Mouse (Mus musculus): ENCODE results near the gene Scp2. TPM values are rescaled to one million over a fixed set of nuclear protein-coding genes. Genes with fewer than 3 reads are reported as not detected.
A peak's percentile ranks its signal among the peaks of the same experiment; 100 is the strongest.

Scp2 gene
- polyA plus RNA-seq, 2 experiments, result 112 to 199 TPM

DNA sequence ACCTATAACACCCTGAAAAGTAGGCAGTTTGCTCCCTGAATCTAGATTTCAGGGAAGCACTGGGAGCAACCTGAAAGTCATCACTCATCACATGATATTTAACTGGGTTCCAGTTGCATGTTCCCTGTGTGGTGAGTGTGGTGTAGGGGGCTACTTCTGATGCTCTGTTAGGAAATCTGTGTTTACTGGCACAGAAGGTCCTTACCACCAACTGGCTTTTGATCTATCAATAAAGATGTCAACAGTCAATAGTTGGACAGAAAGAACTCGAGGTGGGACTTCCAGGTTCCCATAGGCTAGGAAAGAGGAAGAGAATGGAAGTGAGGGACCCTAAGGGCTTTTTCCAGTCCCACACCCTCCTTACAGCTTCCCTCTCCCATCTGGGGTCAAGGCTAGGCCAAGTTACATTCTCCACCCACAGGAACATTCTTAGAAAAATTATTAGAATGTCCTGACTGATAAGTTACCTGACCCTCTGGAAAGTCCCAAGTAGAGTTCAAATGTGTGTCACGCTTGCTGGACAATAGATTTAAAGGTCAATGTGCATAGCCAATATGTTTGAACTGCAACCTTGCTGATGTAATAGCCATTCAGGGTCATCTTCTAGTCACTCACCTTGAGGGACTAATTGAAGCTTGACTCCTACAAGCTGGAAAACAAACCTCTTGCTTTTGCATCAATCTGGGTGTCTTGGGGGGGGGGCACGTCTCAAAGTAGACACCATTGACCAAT is 67.4 kb downstream of the Scp2 start:
- H3K27ac ChIP-seq (replicated peaks; ENCODE audit: low read depth, low read length), result 0 out of 2 replicates have a peak overlapping the region, but pooled peaks have one; percentile 33
- no peaks in the 10 kb centered on the region for H3K36me3 ChIP-seq (ENCODE audit: control insufficient read depth, insufficient read depth, low read length)
- DNase-seq (ENCODE audit: low spot score) (no peak), ATAC-seq (ENCODE audit: low FRiP score, low read depth) (no peak)
- H3K4me3 ChIP-seq (replicated peaks; ENCODE audit: low read length), result no peak overlapping the region
- no peaks in the 10 kb centered on the region for H3K27me3 ChIP-seq (ENCODE audit: control insufficient read depth, insufficient read depth, low read length)
- TF ChIP-seq POLR2A (IDR thresholded peaks at IDR 0.05; ENCODE audit: borderline replicate concordance, extremely low read depth, insufficient read depth, insufficient read length), result no peak
- no peak overlapping the region for H3K4me2 ChIP-seq (replicated peaks; ENCODE audit: low read depth, low read length, severe bottlenecking)
- H3K9ac ChIP-seq (ENCODE audit: low read depth, low read length, severe bottlenecking), result no peak overlapping the region
- no peaks in the 10 kb centered on the region for H3K9me3 ChIP-seq (ENCODE audit: control insufficient read depth, low read length)
- no peaks in the 10 kb centered on the region for H3K4me1 ChIP-seq (ENCODE audit: control insufficient read depth, insufficient read depth, low read length)
- WGBS, result 69% methylated on average over 3 of the region's 3 CpGs

DNA sequence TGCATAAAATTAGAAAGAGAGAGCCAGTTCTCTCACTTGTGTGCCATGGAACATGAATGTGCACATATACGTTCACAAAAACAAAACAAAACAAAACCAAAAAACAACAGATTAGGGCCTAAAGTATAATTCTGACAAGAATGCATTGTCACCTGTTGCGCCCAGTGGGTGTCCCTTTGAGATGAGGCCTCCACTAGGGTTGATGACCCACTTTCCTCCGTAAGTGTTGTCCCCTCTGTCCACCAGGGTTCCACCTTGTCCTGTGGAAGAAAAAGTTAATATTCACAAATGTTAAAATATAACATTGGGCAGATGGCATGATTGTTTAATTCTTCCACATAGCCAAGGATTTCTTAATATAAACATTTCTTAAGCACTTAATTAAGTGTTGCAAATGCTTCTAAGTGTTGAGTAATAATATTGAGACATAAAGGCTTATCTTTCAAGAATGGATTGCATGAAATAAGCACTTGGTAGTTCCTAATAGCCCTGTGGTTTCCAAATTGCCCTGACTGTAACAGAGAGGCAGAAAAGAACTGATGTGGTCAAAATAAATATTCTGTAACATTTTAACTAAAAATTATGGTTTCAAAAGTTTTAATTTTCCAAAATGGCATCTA is 70.5 kb downstream of the Scp2 start:
- Histone ChIP-seq H3K36me3 (ENCODE audit: control insufficient read depth, insufficient read depth, low read length) (no peaks in the 10 kb centered on the region), H3K4me1 (ENCODE audit: control insufficient read depth, insufficient read depth, low read length) (peaks cover 6% of the 10 kb centered on the region; the same call in 1 of the 2 replicates), H3K4me3 (replicated peaks; ENCODE audit: low read length) (no peak overlapping the region), H3K9ac (ENCODE audit: low read depth, low read length, severe bottlenecking) (no peak overlapping the region), H3K27me3 (ENCODE audit: control insufficient read depth, insufficient read depth, low read length) (no peaks in the 10 kb centered on the region), H3K4me2 (replicated peaks; ENCODE audit: low read depth, low read length, severe bottlenecking) (no peak overlapping the region), H3K27ac (replicated peaks; ENCODE audit: low read depth, low read length) (no peak overlapping the region), H3K9me3 (ENCODE audit: control insufficient read depth, low read length) (no peaks in the 10 kb centered on the region)
- no peak for TF ChIP-seq POLR2A (IDR thresholded peaks at IDR 0.05; ENCODE audit: borderline replicate concordance, extremely low read depth, insufficient read depth, insufficient read length)
- WGBS, result 85% methylated on average over 3 of the region's 3 CpGs
- no peak for ATAC-seq (ENCODE audit: low FRiP score, low read depth)
- no peak for DNase-seq (ENCODE audit: low spot score)

DNA sequence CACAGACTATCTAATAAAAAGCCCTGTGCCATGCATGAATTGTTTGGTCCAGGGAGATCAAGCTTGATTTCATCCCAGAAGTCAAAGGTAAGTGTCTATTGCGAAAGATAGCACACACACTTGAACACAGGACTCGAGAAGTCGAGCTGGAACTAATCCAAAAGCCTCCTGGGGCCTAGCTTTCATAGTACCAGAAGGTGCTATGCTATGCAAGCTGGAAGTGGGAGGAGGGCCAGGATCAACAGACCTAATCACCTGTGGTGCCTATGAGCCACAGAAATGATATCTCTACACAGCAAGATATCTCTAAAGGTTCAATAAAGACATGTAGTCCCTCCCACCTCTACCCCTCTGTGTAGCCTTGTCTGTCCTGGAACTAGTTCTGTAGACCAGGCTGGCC is 72.7 kb downstream of the Scp2 start:
- Histone ChIP-seq H3K4me1 (ENCODE audit: control insufficient read depth, insufficient read depth, low read length) (peaks cover 6% of the 10 kb centered on the region; the same call in 1 of the 2 replicates), H3K27ac (replicated peaks; ENCODE audit: low read depth, low read length) (no peak overlapping the region), H3K4me2 (replicated peaks; ENCODE audit: low read depth, low read length, severe bottlenecking) (no peak overlapping the region), H3K4me3 (replicated peaks; ENCODE audit: low read length) (no peak overlapping the region), H3K9ac (ENCODE audit: low read depth, low read length, severe bottlenecking) (no peak overlapping the region), H3K9me3 (ENCODE audit: control insufficient read depth, low read length) (no peaks in the 10 kb centered on the region), H3K27me3 (ENCODE audit: control insufficient read depth, insufficient read depth, low read length) (no peaks in the 10 kb centered on the region), H3K36me3 (ENCODE audit: control insufficient read depth, insufficient read depth, low read length) (peaks cover 10% of the 10 kb centered on the region)
- WGBS, result 92% methylated on average over 3 of the region's 3 CpGs
- TF ChIP-seq POLR2A (IDR thresholded peaks at IDR 0.05; ENCODE audit: borderline replicate concordance, extremely low read depth, insufficient read depth, insufficient read length), result no peak
- ATAC-seq (ENCODE audit: low FRiP score, low read depth) (no peak), DNase-seq (ENCODE audit: low spot score) (no peak)

DNA sequence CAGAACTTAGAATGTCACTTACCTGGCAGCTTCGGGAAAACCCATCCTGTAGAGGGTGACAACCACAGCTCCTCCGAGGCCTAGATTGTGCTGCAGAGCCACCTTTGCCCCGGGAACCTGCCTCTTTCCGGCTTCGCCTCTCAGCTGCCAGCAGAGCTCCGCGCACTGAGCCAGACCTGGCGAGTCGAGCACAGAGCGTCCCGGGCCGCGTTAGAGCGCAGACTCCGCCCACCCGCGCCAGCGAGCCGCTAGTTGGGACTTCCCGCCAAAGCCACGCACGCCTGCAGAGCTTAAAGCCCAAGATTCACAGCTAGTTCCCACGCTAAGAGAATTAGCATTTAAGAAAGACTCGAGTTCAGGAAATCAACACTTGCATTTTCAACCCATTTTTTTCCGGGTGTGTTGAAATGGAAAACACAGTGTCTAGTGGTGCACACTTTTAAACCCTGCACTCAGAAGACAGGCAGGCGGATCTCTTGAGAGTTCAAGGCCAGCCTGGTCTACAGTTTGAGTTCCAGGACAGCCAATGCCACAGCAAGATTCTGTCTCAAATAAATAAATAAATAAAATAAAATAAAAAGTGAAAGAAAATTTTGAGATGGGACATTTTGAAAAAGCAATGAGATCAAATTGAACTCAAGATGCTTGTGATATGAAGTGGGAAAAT is 73.4 kb downstream of the Scp2 start:
- Histone ChIP-seq H3K4me1 (ENCODE audit: control insufficient read depth, insufficient read depth, low read length) (peaks cover 6% of the 10 kb centered on the region; the same call in 1 of the 2 replicates), H3K9ac (ENCODE audit: low read depth, low read length, severe bottlenecking) (peak overlapping the region; percentile 56), H3K4me2 (replicated peaks; ENCODE audit: low read depth, low read length, severe bottlenecking) (peak overlapping the region; percentile 76), H3K27me3 (ENCODE audit: control insufficient read depth, insufficient read depth, low read length) (no peaks in the 10 kb centered on the region), H3K27ac (replicated peaks; ENCODE audit: low read depth, low read length) (no peak overlapping the region), H3K36me3 (ENCODE audit: control insufficient read depth, insufficient read depth, low read length) (peaks cover 13% of the 10 kb centered on the region), H3K4me3 (replicated peaks; ENCODE audit: low read length) (peak overlapping the region; percentile 55), H3K9me3 (ENCODE audit: control insufficient read depth, low read length) (no peaks in the 10 kb centered on the region)
- TF ChIP-seq POLR2A (IDR thresholded peaks at IDR 0.05; ENCODE audit: borderline replicate concordance, extremely low read depth, insufficient read depth, insufficient read length), result no peak
- ATAC-seq (ENCODE audit: low FRiP score, low read depth) (peak; percentile 95), DNase-seq (ENCODE audit: low spot score) (peak; percentile 96)
- 3% methylated on average over 26 of the region's 26 CpGs for WGBS

DNA sequence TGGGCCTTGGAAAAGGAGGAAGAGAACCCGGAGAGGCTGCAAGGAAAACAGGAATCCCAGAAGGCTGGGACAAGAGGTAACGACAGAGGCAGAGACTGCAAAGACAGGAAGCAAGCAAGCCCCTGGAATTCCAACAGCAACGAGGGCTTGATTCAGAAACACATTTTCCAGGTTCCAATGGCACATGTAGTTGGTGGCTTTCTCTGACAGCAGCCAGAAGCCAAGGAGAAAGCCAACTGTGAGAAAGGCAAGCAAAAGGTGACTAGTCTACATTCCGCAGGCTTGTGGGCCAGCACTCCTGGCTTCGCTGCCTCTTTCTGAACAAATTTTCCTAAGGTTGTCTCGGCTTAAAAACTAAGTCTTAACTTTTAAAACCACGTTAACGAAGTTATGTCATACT is 74.1 kb downstream of the Scp2 start:
- Histone ChIP-seq H3K4me3 (replicated peaks; ENCODE audit: low read length) (peak overlapping the region; percentile 55), H3K9me3 (ENCODE audit: control insufficient read depth, low read length) (no peaks in the 10 kb centered on the region), H3K36me3 (ENCODE audit: control insufficient read depth, insufficient read depth, low read length) (peaks cover 14% of the 10 kb centered on the region), H3K27ac (replicated peaks; ENCODE audit: low read depth, low read length) (no peak overlapping the region), H3K4me1 (ENCODE audit: control insufficient read depth, insufficient read depth, low read length) (peaks cover 6% of the 10 kb centered on the region; the same call in 1 of the 2 replicates), H3K4me2 (replicated peaks; ENCODE audit: low read depth, low read length, severe bottlenecking) (peak overlapping the region; percentile 76), H3K27me3 (ENCODE audit: control insufficient read depth, insufficient read depth, low read length) (no peaks in the 10 kb centered on the region), H3K9ac (ENCODE audit: low read depth, low read length, severe bottlenecking) (peak overlapping the region; percentile 56)
- no peak for TF ChIP-seq POLR2A (IDR thresholded peaks at IDR 0.05; ENCODE audit: borderline replicate concordance, extremely low read depth, insufficient read depth, insufficient read length)
- ATAC-seq (ENCODE audit: low FRiP score, low read depth) (no peak), DNase-seq (ENCODE audit: low spot score) (no peak)
- WGBS, result 5% methylated on average over 8 of the region's 8 CpGs
